Mouse (Mus musculus) neural tube, embryonic 13.5 days (tissue): ENCODE measurements at regions not wholly inside any gene's neighbourhood (a gene's known extent, or its start where the extent isn't known, plus 50 kb on each side); places are given as distances from the start of the nearest gene placed in this dataset.

Source experiments
- ATAC-seq: fragments of 200-750 bp; cut with Nextera tagmentation; 2 replicates; pipeline ENCODE4 v1.8.0; 2017; ENCODE audit warnings: low read depth, mild to moderate bottlenecking, moderate TSS enrichment, moderate library complexity
- H3K27ac ChIP-seq: fragments of 300-500 bp; sonication (generic); replicated peaks from 2 replicates; pipeline ENCODE4 v1.5.1; 2015; ENCODE audit warnings: moderate library complexity, mild to moderate bottlenecking, inconsistent platforms
- H3K27me3 ChIP-seq: fragments of 300-500 bp; sonication (generic); 2 replicates; pipeline ENCODE4 v1.6.1; 2015; ENCODE audit warnings: mild to moderate bottlenecking, inconsistent platforms
- H3K36me3 ChIP-seq: fragments of 300-500 bp; sonication (generic); 2 replicates; pipeline ENCODE4 v1.6.1; 2015; ENCODE audit warnings: mild to moderate bottlenecking, inconsistent platforms
- H3K4me1 ChIP-seq: fragments of 300-500 bp; sonication (generic); replicated peaks from 2 replicates; pipeline ENCODE4 v1.6.1; 2015; ENCODE audit warnings: inconsistent platforms
- H3K4me2 ChIP-seq: fragments of 300-500 bp; sonication (generic); 2 replicates; pipeline ENCODE4 v1.6.1; 2015; ENCODE audit warnings: inconsistent platforms, mild to moderate bottlenecking, moderate library complexity
- H3K4me3 ChIP-seq: fragments of 300-500 bp; sonication (generic); 2 replicates; pipeline ENCODE4 v1.5.1; 2015; ENCODE audit warnings: mild to moderate bottlenecking, inconsistent platforms
- H3K9ac ChIP-seq: fragments of 300-500 bp; sonication (generic); 2 replicates; pipeline ENCODE4 v1.6.1; 2015; ENCODE audit warnings: moderate library complexity, mild to moderate bottlenecking, inconsistent platforms
- H3K9me3 ChIP-seq: fragments of 300-500 bp; sonication (generic); 2 replicates; pipeline ENCODE4 v1.6.1; 2016; ENCODE audit warnings: inconsistent platforms
- whole genome bisulfite sequencing: fragments of 180-500 bp; shearing (Covaris S2); methylation state at CpG from one replicate; pipeline ENCODE4 v1.1.7; 2015; 5-methylcytosine and 5-hydroxymethylcytosine counted together

DNA sequence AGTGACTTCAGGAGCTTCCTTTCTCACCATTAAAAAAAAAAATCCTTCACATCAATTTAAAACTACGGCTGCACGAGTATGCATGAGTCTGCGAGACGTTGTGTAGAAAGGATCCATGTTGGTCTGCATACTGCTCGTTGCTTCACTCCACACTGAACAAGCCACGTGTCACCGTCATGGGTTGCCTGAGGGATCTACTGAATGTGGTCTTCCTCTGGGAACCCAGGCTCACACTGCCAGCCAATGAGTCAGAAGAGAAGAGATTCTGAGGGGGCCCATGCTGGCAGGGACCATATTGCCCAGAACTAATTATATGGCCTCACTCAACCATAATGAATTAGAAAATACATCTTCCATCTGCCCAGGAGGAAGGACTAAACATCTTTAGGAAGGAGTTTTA is 124.6 kb downstream of the Nhlrc3 start:
- H3K27ac ChIP-seq, result no peak overlapping the region

DNA sequence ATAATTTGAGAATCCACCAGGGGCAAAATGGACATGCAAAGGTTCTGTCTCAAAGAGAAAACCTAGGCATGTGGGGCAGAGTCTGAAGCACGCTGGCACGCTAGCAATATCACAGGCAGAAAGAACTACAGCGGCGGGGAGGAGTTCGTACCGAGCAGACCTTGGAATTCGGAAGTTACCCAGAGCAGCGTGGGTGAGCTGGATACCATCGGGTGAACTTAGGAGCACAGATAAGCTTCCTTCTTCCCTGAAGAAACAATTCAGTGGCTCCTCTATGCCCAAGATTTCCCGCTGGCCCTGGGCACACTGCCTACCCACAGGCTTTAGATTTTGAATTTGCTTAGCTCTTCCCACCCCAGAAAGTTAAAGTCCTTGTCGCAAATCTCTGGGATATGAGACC is 129.1 kb downstream of the Nhlrc3 start:
- H3K27ac ChIP-seq, result no peak overlapping the region

More for the DNA sequence above, 124.6 kb downstream of the Nhlrc3 start:
- Histone ChIP-seq H3K4me1 (peaks cover 37% of the 10 kb centered on the region), H3K4me2 (no peak overlapping the region), H3K9ac (no peak overlapping the region), H3K27me3 (no peaks in the 10 kb centered on the region), H3K9me3 (no peaks in the 10 kb centered on the region), H3K36me3 (no peaks in the 10 kb centered on the region), H3K4me3 (no peak overlapping the region)
- 57% methylated on average over 7 of the region's 7 CpGs for WGBS
- no peak for ATAC-seq

DNA sequence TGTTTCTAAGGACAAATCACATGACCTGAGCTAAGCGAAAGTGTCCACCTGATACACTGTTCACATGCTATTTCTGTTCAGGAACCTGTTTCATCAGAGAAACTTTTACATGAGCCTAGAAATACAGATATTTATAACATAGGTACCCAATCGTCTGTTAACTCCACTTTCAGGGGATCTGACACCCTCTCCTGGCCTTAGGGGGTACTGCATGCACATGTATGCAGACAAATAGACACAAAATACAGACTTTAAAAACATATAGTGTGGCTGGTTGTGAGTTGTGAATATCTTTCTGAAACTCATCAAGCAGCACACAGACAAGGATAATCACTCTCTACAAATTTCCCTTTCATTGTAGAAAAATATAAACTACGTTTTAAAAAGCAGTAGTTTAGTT is 133.6 kb downstream of the Nhlrc3 start:
- Histone ChIP-seq H3K4me3 (no peak overlapping the region), H3K4me1 (peaks cover 23% of the 10 kb centered on the region), H3K4me2 (no peak overlapping the region), H3K9ac (no peak overlapping the region), H3K27me3 (no peaks in the 10 kb centered on the region), H3K36me3 (no peaks in the 10 kb centered on the region), H3K27ac (no peak overlapping the region), H3K9me3 (no peaks in the 10 kb centered on the region)
- 66% methylated on average over 3 of the region's 3 CpGs for WGBS
- ATAC-seq, result no peak

More for the DNA sequence above, 129.1 kb downstream of the Nhlrc3 start:
- no peak overlapping the region for H3K4me3 ChIP-seq
- H3K9ac ChIP-seq, result no peak overlapping the region
- WGBS, result 50% methylated on average over 11 of the region's 11 CpGs
- H3K4me1 ChIP-seq, result peaks cover 25% of the 10 kb centered on the region
- H3K4me2 ChIP-seq, result peak overlapping the region; percentile 26
- no peaks in the 10 kb centered on the region for H3K9me3 ChIP-seq
- H3K27me3 ChIP-seq, result no peaks in the 10 kb centered on the region
- H3K36me3 ChIP-seq, result no peaks in the 10 kb centered on the region
- ATAC-seq, result no peak

DNA sequence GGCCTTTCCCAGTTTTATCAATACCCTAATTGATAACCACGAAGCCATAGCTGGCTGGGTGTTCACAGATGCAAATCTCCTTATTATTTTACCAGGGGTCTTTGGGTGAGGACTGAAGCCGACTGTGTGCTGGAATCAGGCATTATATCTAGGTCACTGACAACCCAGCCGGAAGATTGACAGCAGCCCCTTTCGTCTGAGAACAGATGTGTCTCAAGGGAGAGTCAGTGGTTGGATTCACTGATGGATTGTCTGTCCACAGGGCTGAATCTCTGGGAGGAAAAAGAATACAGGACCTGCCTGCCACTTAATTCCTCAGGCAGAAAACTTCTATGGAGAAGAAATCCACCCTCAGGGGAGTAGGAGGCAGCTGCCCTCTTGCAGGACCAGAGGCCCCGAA is 135.7 kb downstream of the Nhlrc3 start:
- Histone ChIP-seq H3K9me3 (no peaks in the 10 kb centered on the region), H3K27me3 (no peaks in the 10 kb centered on the region), H3K4me1 (peaks cover 20% of the 10 kb centered on the region; the same call in 1 of the 2 replicates), H3K36me3 (no peaks in the 10 kb centered on the region), H3K4me3 (no peak overlapping the region), H3K27ac (no peak overlapping the region), H3K9ac (no peak overlapping the region; the same call in 1 of the 2 replicates), H3K4me2 (no peak overlapping the region)
- no peak for ATAC-seq
- WGBS, result 35% methylated on average over 5 of the region's 5 CpGs

DNA sequence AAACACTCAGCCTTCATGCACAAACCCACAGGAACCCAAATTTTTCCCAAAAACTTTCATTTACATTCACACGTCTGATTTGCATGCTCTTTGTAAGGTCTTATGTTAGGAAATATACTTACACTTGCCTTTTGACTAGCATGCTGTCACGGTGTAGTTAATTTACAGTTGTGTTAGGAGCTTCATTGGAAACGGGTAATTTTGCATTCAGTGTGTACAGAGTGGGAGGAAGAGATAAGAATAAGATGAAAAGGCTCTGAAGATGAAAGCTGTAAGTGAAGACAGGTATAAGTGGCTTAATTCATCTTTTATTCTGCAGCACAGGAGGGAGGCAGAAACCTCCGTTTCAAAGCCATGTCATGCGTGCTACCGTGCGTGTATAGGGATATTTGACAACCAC is 136.2 kb downstream of the Nhlrc3 start:
- no peak for ATAC-seq

DNA sequence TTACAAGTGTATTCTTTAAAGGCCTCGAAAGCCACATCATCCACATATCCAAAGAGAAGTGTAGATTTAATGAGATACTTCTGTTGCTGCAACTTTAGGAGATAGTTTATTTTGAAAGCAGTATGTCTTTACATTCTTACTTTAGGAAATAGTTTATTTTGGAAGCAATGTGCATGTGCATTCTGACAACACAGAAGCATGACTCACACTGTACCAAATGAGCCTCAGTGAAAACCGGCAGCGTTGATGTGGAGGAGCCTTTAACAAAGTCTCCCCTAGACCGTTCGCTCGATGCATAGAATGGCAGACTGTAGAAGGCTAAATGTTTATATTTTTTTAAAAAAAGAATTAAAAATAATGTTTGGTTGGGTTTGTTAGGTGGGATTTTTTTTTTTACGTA is 138.1 kb downstream of the Nhlrc3 start:
- WGBS, result 92% methylated on average over 7 of the region's 7 CpGs
- no peak overlapping the region for H3K4me2 ChIP-seq
- H3K9ac ChIP-seq, result no peak overlapping the region
- no peaks in the 10 kb centered on the region for H3K9me3 ChIP-seq
- H3K27me3 ChIP-seq, result no peaks in the 10 kb centered on the region
- H3K27ac ChIP-seq, result no peak overlapping the region
- peaks cover 20% of the 10 kb centered on the region; the same call in 1 of the 2 replicates for H3K4me1 ChIP-seq
- ATAC-seq, result no peak
- no peak overlapping the region for H3K4me3 ChIP-seq
- H3K36me3 ChIP-seq, result no peaks in the 10 kb centered on the region

More for the DNA sequence above, 136.2 kb downstream of the Nhlrc3 start:
- Histone ChIP-seq H3K4me1 (peaks cover 20% of the 10 kb centered on the region; the same call in 1 of the 2 replicates), H3K4me3 (no peak overlapping the region), H3K9ac (no peak overlapping the region), H3K36me3 (no peaks in the 10 kb centered on the region), H3K27me3 (no peaks in the 10 kb centered on the region), H3K4me2 (no peak overlapping the region), H3K9me3 (no peaks in the 10 kb centered on the region), H3K27ac (no peak overlapping the region)
- WGBS, result 59% methylated on average over 7 of the region's 7 CpGs

DNA sequence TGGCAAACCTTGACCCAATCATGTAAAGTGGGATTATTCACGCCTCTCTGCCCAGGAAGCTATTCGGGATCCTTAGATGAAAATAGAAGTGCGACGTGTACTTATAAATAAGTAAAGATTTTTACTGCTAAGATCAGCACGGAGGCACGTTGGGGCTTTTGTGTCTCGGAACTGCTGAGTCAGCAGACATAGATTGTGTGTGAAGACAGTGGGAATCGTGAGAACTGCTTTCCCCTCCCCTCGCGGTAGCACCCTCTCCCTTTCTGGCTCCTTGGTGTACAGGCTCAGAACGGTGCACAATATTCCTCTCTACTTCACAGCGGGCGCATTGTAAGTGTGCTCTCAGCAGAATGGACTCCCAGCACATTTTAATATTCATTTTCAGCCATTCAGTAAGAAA is 138.7 kb downstream of the Nhlrc3 start:
- H3K9ac ChIP-seq, result peak overlapping the region; percentile 38; the same call in 1 of the 2 replicates
- 0 out of 2 replicates have a peak overlapping the region, but pooled peaks have one; percentile 9 for H3K4me2 ChIP-seq
- no peaks in the 10 kb centered on the region for H3K9me3 ChIP-seq
- peaks cover 20% of the 10 kb centered on the region; the same call in 1 of the 2 replicates for H3K4me1 ChIP-seq
- no peak overlapping the region for H3K27ac ChIP-seq
- no peaks in the 10 kb centered on the region for H3K36me3 ChIP-seq
- H3K27me3 ChIP-seq, result no peaks in the 10 kb centered on the region
- H3K4me3 ChIP-seq, result no peak overlapping the region
- ATAC-seq, result peak; percentile 27; the same call in 1 of the 2 replicates
- 60% methylated on average over 13 of the region's 13 CpGs for WGBS

DNA sequence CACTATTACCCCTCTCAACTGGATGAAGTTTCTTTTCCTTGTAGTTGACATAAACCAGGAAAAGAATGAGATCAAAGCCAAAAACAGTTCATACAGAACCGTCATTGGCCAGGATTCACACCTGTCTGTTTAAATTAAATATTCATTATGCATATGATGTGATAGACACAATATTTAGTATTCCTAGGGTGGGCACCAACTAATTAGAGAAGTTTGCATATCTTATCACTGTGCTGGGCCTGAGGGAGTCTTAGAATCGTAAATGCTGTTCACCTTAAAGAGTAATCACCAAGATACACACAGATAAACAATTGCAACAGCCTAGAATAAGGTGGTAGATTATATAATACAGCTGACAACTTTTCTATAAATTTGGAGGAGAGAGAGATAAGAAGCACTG is 147.7 kb downstream of the Nhlrc3 start:
- Histone ChIP-seq H3K27me3 (no peaks in the 10 kb centered on the region), H3K9me3 (no peaks in the 10 kb centered on the region), H3K27ac (no peak overlapping the region), H3K4me3 (no peak overlapping the region), H3K9ac (no peak overlapping the region), H3K36me3 (no peaks in the 10 kb centered on the region), H3K4me1 (no peaks in the 10 kb centered on the region), H3K4me2 (no peak overlapping the region)
- no peak for ATAC-seq
- WGBS, result 74% methylated on average over 2 of the region's 2 CpGs
